Mouse (Mus musculus) cerebellum, postnatal 4 days (tissue): ENCODE data around the gene Tmem167.
"Not testable (repeated sequence)": the region's sequence is repeated elsewhere in the genome, so short reads cannot be mapped to it uniquely, and the experiment has no call there.

Source experiments
- DNase-seq, 2 experiments: peaks; one replicate each; pipeline ENCODE4 v3.0.0; 2022; ENCODE audit warnings: low spot score in 2 of 2, mixed read lengths in 1 of 2

The Tmem167 gene

DNA sequence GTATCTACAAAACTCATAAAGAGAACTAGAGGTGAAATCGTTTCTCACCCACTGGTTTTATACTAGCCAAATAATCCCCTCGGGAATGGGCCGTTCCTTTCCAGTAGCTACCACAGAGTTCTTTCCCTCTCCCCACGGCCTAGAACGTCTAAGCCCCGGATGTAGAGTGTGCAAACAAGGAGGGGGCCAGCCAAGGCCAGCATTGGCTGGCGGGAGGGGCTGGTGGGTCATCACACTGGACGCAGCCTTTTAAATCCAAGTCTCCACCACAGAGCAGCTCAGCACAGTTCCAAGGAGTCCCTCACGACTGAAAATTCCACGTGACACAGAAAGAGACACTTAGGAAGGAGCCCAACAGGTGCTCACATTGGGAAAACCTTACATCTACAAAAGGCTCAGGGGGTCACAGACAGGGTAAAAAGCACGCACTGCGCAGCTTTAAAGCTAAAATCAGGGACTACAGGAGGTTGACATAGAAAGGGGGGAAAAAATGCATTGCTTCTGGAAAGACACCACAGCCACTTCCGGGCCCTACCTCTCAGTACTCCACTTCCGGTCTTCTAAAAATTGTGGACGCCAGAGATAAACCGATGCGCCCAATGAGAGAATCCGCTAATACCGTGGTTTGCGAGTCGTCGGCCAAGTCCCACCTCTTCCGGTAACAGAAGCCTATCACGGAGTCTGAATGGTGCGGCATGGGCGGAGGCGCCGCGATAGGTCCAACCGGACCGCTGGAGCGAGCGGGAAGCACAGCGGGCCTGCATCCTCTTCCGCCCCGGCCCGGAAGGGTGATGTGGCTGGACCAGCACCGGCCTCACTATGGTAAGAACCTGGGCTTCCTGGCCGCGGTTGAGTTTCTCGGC is at the start of gene Tmem167, which contains the start of gene Xrcc4:
TSS of gene Tmem167 (plus strand) at position 162 of the 863 bp plus-strand sequence.
TSS of gene Xrcc4 (minus strand) at position 647 of the 863 bp plus-strand sequence.
- DNase-seq: peak; percentile 86 to 94

DNA sequence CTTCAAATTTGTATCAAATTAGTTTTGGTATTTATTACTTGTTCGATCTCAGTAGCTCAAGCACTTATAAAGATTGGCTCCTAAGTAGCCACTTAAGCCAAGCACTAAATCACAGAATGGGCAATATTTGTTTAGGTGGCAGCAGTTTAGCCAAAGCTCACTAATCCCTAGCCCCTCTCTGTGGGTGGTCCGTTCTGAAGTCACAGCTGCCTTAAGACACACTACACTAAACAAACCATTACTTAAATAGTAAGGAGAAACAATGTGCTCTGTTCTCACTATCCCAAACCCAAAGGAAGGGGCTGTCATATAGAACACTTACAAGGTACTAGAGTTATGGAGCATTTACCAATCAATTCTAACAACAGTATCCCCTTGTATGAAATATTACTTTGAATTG is 49.3 kb upstream of the Tmem167 start:
- no peak for DNase-seq

GRCm38 (mm10) chr13:90051735-90052134 is 37.2 kb upstream of the Tmem167 start:
- no peak for DNase-seq

GRCm38 (mm10) chr13:90052408-90052807 is 36.5 kb upstream of the Tmem167 start:
- DNase-seq: no peak

DNA sequence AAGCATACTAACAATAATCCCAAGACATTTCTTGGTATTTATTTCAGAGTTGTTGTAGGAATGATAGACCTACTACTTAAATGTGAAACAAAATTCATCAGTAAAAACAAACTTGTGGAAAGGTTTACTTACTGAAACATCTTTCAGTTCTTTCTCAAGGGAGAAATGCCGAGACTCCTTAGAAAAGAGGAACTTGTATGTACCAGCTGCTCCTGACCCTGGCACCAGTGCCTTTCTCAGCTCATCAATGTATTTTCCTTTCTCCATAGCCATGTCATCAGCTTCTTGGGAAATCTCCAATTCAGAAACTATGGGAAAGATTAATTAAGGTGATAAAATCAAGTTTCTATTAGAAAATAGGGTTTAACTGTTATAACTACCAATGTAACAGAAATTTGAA is 27.0 kb upstream of the Tmem167 start:
- no peak for DNase-seq

DNA sequence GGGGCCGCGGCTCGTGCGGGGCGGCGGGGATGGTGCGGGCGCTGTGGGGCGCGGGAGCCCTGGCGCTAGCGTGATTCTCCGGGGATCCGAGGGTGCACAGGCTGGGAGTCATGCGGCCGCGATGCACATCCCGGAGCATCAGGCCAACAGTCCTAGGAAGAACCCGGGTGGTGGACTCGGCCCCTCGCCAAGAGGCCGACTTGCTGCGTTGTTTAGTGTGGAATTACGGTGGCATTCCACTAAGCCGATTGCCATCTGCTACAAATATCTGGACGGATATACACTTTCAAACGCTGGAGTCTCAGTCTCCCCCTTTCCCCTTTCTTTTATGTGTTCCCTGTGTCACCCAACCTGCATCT is 881 bp downstream of the Tmem167 start:
- DNase-seq: no peak

- no peak for DNase-seq
These were observed 12.6 kb downstream of the Tmem167 start for GRCm38 (mm10) chr13:90101514-90101913.

DNA sequence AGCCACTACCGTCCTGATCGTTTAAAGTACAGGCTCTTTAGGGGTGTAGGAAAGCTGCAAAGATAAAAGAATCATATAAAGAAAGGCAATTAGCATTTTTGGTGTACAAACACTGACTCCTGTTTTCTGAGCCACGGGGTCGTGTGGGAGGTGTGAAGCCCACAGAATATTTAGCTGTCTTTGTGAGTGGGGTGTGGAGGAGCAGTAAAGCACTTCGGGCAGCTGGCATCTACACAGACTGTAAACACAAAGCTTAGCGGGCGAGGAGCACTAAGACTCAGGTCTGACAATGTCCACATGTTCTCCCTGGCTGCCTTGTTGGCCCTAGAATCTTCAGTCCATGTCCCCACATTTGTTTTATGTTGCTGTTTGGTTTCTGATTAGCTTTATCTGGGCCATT is 17.2 kb downstream of the Tmem167 start:
- no peak for DNase-seq

- DNase-seq: not testable (repeated sequence)
These were observed 19.8 kb downstream of the Tmem167 start for GRCm38 (mm10) chr13:90108746-90109145.

GRCm38 (mm10) chr13:90111681-90112080 is 22.8 kb downstream of the Tmem167 start:
- no peak for DNase-seq

GRCm38 (mm10) chr13:90136156-90136910 is 47.4 kb downstream of the Tmem167 start:
- peak in 1 of 2 experiments; percentile 71 for DNase-seq

DNA sequence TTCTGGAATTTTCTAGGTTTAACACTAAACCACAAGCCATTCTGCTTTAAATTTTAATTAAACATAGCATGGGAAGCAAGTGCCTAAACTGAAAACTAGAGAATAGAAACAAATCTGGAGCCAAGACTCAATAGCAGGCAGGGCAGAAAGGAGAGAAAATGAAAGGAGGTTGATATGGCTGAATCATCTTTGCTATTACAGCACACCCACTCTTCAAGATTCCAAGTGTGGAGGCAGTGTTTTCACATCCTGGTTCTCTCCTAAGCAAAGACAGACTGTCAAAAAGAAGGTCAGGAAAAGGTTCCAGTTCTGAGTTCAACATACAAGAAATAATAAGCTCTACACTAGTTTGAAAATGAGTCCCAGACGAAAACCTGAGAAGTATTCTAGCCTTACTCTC is 52.8 kb downstream of the Tmem167 start:
- DNase-seq: no peak

- DNase-seq: no peak
These were observed 54.3 kb downstream of the Tmem167 start for GRCm38 (mm10) chr13:90143245-90143644.

DNA sequence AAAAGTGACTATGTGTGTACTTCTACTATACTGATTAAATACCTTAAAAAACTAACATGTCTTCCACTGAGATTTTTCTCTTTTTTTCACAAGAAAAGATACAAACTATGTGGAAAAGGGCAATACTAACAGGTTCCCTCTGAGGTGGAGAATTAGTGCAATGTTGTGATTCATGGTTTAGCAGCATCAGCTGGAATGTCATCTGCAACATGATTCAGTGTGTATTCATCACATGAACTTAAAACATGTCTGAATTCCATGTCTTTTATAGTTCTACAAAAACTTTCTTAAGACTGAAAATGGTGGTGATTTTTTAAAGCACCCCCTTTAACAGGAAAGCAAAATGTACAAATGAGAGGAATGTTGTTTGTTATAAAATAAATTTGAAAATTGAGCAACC is 63.0 kb downstream of the Tmem167 start:
- DNase-seq: no peak

- DNase-seq: no peak
These were observed 63.8 kb downstream of the Tmem167 start for GRCm38 (mm10) chr13:90152536-90153273.

GRCm38 (mm10) chr13:90164147-90164546 is 75.2 kb downstream of the Tmem167 start:
- DNase-seq: no peak

DNA sequence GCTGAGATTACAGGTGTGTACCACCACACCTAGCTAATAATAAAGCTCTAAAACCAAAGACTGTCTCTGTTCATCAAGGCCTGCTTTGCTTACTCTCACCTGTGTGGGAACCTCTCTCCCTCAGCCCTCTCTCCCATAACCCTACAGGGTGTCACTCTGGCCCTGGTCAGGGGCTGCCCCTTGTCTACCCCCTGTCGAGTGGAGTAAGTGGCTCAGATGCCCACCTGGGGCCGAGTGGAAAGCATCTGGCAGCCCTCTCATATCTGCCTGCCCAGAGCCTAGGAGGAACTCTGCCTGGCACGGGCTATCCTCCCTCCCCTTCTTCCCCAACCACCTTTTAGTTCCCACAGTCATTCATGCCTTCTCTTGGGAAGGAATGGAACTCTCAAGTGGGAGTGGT is 78.1 kb downstream of the Tmem167 start:
- DNase-seq: no peak

DNA sequence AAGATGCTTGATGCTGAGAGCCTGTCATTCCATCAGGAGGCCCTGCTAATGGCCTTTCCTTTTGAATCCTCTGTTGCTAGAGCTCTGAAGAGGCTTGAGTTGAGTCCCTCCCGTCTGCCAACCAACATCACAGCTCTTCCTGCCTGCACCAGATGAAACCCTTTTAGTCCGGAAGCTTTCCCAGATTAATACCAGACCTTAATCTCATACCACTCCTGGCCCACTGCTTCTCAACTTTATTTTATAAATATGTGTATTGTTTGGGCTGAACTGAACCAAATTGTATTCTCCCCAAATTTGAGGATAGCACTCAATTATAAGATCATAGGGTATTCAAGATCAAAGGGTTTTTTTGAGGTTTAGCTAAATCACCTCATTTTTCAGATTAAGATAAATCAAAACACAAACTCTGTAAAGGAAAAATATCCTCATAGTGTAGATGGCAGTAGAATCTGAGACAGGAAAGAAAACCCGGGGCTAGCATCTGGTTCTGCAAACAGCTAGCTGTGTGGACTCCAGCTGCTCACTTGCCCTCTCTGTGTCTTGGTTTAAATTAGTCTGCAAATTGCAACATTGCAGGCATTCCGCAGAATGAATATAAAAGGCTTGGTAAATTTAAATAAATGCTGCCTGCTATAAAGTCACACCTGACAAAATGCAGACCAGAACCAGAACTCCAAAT is 81.3 kb downstream of the Tmem167 start:
- DNase-seq: no peak

DNA sequence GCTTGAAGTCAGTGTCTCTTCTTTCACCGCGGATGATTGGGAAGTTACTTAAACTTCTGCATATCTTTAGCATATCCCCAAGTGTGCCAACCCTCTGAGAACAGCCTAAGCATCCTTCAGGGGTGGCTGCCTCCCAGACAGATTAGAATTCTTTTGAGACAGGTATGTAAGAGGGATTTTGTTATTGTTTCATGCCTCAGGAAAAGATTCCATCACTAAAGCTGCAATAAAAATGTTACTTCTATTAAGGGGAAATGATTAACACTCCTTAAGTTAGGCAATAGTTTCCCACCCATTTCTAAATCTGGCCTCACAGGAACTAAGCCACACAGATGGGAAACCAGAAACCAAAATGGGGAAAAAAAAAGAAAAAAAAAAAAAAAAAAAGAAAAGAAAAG is 81.9 kb downstream of the Tmem167 start:
- no peak for DNase-seq

DNA sequence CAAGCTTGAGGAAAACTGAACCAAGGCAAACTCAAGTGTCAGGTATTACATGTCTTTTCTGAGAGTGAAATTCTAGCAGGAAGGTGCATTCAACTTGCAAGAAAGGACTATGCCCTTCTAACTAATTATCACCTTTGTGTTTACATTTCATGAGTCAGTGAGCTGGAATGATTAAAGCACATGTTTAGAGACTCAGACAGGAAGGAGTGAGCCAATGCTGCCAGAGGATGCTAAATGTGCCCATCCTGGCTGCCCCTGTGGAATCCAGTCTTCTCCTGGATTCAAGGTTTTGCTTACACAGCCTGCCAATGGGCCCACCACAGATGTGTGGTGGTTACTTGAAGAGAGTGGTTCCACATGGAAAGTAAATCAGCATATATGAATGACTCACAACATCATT is 82.5 kb downstream of the Tmem167 start:
- no peak for DNase-seq

DNA sequence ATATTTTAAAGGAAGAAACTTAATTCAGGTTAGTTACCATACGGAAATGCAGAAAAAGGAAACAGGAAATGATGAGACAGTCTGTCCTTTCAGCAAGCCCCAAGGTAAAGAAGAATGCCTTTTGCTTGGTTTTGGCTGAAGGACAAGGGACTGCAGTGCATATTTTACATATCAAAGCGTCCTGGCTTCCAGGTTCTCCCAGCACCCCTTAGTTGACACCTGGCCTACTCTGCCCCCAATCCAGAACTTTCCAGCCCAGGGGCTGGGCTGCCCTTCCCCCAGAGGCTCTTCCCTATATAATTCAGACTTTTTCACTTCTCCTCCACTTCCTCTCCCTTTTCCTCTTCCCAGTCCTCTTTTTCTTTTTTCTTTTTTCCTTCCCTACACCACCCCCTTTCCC is 86.7 kb downstream of the Tmem167 start:
- DNase-seq: no peak

GRCm38 (mm10) chr13:90182262-90182661 is 93.3 kb downstream of the Tmem167 start:
- DNase-seq: no peak
